Mouse (Mus musculus) duodenum, adult 2 months (tissue): Measurements from ENCODE around the gene Kcnj4. TPM values are rescaled to one million over a fixed set of nuclear protein-coding genes. Genes with fewer than 3 reads are reported as not detected.

Source experiments
- polyA plus RNA-seq: library from polyadenylated mRNA; depleted of rRNA; stranded (reverse); fragments of >200 nt; gene quantifications from 2 replicates; pipeline ENCODE4 v1.2.3, GENCODE M21; 2012; ENCODE audit warnings: low replicate concordance; rRNA removed

Kcnj4 gene
- polyA plus RNA-seq: not detected in 2 replicates

GRCm38 (mm10) chr15:79504707-79505452, at the start of gene Kcnj4:
Gene Kcnj4 (minus strand): TSS chr15:79505241.

GRCm38 (mm10) chr15:79546410-79547288, 41.6 kb upstream of the Kcnj4 start, which contains the start of gene Ddx17:
Gene Ddx17 (minus strand): TSS chr15:79546741.

DNA sequence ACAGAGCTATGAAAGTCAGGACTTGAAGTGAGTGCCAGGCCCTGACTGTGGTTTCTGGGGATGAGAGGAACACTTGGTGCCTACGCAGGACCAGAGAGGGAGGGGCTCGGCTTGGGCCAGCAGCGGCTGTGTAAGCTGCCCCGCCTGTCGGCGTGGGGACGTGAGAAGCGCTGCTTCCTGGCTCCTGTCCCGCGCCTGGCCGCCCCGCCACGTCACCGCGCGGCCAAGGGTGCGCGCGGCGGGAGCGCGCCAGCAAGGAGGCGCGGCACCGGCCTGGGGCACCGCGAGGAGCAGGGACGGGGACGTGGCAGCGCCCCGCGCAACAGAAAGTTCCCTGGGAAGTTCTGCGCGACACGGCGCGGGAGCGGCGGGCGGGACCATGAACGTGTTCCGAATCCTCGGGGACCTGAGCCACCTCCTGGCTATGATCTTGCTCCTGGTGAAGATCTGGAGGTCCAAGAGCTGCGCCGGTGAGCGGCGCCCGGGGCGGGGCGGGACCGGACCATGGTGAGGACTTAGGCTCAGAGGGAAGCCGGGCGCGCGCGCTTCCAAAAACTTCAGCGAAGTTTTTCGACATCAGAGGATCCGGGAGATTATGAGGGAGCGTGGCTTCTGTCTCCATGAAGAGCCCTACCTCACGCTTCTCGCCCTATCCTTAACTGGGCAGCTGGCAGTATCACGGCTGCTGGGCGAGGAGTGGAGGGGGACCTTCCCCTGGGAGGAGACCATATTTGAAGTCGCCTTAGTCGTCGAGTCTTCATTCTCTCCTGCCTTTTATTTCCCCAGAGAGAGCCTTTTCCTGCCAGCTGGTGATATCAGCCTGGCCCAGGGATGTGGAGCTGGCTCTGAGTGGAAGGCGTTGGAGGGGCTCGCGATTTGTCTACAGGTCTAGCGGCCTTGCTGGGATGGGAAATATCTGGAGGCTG, 11.4 kb upstream of the Kcnj4 start, which contains the start of gene Kdelr3:
Kdelr3 (plus strand) TSS at position 241 of the 926 bp plus-strand sequence.

DNA sequence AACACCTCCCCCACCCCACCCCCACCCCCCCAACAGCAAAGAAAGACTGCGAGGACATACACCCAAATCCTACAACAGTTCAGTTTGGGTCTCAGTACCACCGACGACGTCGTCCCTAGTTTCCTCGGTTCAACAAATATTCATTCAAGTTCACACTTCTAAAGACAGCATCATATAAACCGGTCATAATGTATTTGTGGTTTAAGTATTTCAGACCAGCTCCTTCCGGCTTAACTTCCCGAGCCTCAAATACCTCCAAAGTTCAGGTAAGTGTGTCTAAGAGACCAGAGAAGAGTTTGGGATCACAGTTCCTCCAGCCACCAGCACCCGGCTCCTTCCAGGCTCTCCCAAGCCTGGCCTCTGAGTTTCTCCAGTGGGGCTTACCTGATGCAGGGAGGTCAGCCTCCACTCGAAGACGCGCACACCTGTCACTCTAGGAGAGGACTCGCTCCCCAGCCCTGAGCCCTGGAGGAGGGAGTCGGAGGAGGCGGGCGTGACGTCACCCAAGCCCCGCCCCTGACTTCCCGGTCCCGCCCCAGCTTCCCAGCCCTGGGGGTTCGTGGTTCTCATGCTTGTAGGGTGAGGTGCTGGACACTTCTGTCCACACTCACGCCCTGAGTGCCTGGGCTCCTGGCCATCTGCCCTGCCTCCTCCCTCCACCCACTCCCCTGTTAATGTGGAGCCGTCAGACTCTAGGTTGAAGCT, 49.8 kb downstream of the Kcnj4 start, which contains the start of gene Csnk1e:
Csnk1e (minus strand) TSS at position 461 of the 705 bp plus-strand sequence.

Other genes with a start within 250 kb of the Kcnj4 start
- 360 and 593 TPM in 2 replicates for gene Baiap2l2, start 219.7 kb downstream of the Kcnj4 start, polyA plus RNA-seq
- 40.2 and 50.6 TPM in 2 replicates for gene Pla2g6, start 176.9 kb downstream of the Kcnj4 start, polyA plus RNA-seq
- gene Maff, start 158.6 kb downstream of the Kcnj4 start, polyA plus RNA-seq: 5.3 and 21.1 TPM in 2 replicates
- gene Tmem184b, start 101.7 kb downstream of the Kcnj4 start, polyA plus RNA-seq: 97.5 and 100 TPM in 2 replicates
- gene Csnk1e, start 49.7 kb downstream of the Kcnj4 start, polyA plus RNA-seq: 14.1 and 18.0 TPM in 2 replicates
- gene Kdelr3, start 11.2 kb upstream of the Kcnj4 start, polyA plus RNA-seq: 12.8 and 13.6 TPM in 2 replicates
- 70.0 and 89.2 TPM in 2 replicates for gene Ddx17, start 41.5 kb upstream of the Kcnj4 start, polyA plus RNA-seq
- gene Dmc1, start 99.9 kb upstream of the Kcnj4 start, polyA plus RNA-seq: 0.13 TPM in 1 of 2 replicates, not detected in the other
- gene Fam227a, start 153.7 kb upstream of the Kcnj4 start, polyA plus RNA-seq: 0.08 and 0.22 TPM in 2 replicates
- gene Cby1, start 154.0 kb upstream of the Kcnj4 start, polyA plus RNA-seq: 7.6 and 9.6 TPM in 2 replicates
- 16.2 and 23.5 TPM in 2 replicates for gene Tomm22, start 165.6 kb upstream of the Kcnj4 start, polyA plus RNA-seq
- gene Josd1, start 182.7 kb upstream of the Kcnj4 start, polyA plus RNA-seq: 13.5 and 14.9 TPM in 2 replicates
- 21.2 and 36.3 TPM in 2 replicates for gene Gtpbp1, start 185.6 kb upstream of the Kcnj4 start, polyA plus RNA-seq
- 18.8 and 19.8 TPM in 2 replicates for gene Sun2, start 237.3 kb upstream of the Kcnj4 start, polyA plus RNA-seq